Mouse (Mus musculus) left cerebral cortex, postnatal 10 days (tissue): ENCODE results near the gene Pola2. TPM values are rescaled to one million over a fixed set of nuclear protein-coding genes. Genes with fewer than 3 reads are reported as not detected.

Source experiments
- DNase-seq, 2 experiments: peaks; one replicate each; pipeline ENCODE4 v3.0.0; 2021 to 2022; ENCODE audit warnings: low spot score in 2 of 2, mixed read lengths in 1 of 2; ENCODE audit errors: extremely low spot score in 1 of 2
- intact Hi-C: fragments of 180-260 bp; cut with DNase I; formaldehyde crosslinking; loops from one replicate; pipeline ENCODE4 v1.15.1; 2025
- total RNA-seq, 2 experiments: library from RNA; stranded (reverse); gene quantifications; 2 replicates each; pipeline ENCODE4 v1.2.3; 2021

Gene Pola2
- total RNA-seq, 2 experiments from 2014 or later = 8.0 to 10.7 TPM

DNA sequence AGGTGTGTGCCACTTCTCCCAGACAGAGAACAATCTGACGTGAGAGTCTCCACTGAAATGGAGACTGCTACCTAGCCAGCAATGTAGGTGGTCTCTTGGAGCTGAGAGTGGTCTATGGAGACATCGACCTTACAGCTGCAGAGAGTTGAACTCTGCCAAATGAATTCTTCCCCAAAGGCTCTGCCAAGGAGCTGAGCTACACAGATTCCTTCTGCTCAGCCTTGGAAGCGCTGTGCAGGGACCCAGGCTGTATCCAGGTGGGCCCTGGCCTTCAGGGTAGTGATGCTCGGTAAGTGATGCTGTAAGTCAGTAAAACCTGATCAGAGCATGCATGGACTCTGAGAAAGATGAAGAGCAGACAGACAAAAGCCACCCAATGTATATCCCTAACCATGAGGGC lies 11.1 kb upstream of the Pola2 start:
- intact Hi-C loops = no loop called here
- DNase-seq = no peak

DNA sequence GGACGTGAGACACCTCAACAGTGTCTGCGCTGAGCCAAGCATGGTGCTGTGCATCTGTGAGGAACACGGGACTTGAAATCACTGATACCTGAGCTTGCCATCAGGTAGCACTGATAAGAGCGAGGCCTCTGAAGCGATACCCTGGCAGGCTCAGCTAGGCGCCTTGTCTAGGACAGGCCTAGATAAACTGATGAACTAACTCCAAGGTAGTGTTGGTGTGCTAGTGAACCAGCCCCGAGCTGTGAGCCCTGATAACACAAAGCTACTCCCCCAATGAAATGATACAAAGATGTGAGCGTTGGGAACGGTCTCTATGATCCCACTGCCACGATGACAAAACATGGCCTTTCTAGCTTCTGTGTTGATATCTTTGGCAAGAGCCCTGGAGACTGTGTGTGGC lies 3.7 kb upstream of the Pola2 start:
- DNase-seq = no peak
- intact Hi-C loops = no loop called here

DNA sequence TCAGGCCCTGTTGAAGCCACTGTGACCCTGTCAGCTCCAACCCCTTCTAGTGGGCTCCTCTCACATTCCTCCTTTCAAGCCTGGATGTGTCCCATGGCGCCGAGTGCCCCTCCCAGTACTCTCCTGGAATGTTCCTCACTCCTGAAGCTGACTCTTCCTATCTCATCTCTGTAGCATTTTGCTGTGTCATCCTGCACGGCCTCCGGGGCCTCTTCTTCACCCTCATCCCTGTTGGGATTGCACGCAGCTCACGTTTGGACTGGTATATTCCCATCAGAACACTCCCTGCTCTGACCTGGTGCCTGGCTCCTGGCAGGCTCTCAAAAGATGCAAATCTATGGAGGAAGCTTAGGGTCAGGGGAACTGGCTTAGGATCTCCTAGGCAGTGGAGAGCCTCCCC lies 2.8 kb upstream of the Pola2 start:
- intact Hi-C loops = no loop called here
- DNase-seq = no peak

DNA sequence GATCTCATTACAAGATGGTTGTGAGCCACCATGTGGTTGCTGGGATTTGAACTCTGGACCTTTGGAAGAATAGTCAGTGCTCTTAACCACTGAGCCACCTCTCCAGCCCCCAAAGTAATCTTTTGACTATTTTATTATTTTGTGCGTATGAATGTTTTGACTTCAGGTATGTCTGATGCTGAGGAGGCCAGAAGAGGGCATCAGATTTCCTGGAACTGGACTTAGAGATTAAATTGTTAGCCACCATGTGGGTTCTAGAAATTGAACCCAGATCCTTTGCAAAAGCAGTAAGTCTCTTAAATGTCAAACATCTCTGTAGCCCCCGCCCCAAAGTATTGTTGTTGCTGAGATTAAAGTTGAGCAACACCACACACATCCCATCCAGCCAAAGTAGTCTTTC lies 1.9 kb upstream of the Pola2 start:
- DNase-seq = no peak
- intact Hi-C loops = loop anchor here (2.0 kb wide), 2 partner anchors 53 to 79 kb away; no protein-coding TSS in a partner anchor

DNA sequence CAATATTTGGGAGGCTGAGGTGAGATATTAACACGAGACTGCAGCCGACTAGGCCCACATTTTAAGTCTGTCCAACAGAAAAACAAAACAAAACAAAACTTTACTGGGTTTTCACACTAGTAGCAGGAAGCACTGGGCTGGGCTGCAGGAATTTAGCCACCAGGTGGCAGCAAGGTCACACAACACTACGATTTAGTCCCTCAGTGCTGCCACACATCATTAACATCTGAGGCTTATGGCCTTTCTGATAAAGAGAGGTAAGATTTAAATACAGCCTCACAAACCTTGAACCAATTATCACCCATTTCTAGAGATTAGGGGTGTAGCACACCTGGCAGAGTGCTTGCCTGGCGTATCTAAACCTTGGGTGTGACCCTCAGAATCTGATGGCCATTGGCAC lies 1.3 kb upstream of the Pola2 start:
- intact Hi-C loops = loop anchor here (2.0 kb wide), 2 partner anchors 54 to 80 kb away; no protein-coding TSS in a partner anchor
- peak; percentile 43 to 78 for DNase-seq

DNA sequence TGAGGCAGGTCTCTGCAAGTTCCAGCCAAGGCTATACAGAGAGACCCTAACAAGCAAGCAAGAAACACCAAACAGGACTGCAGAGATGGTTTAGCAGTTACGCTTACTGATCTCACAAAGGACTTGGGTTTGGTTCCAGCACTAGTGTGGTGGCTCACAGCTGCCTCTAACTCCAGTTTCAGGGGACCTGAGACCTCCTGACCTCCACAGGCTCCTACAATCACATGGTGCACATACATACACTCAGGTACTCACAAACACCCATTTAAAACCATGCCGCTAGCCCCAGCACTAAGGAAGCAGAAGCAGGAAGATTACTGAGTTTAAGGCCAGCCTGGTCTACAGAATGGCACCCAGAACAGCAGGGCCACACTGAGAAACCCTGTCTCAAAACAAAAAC lies 802 bp upstream of the Pola2 start:
- DNase-seq = no peak
- intact Hi-C loops = loop anchor here (2.0 kb wide), 2 partner anchors 54 to 80 kb away; no protein-coding TSS in a partner anchor

DNA sequence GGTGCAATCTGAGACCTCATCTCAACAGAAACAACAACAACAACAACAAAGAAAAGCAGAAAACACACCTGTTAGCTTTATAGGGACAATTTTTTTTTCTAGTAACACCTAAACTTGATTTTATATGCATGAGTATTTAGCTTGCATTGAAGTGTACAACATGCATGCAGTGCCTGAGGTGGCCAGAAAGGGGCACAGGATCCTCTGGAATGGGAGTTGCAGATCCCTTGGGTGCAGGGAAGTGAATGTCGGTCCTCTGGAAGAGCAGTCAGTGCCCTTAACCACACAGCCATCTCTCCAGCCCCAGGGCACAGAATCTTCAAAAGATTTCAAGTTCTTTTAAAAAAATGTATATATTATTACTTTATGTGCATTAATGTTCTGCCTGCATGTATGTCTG lies 1.4 kb downstream of the Pola2 start:
- no peak for DNase-seq
- intact Hi-C loops = no loop called here

DNA sequence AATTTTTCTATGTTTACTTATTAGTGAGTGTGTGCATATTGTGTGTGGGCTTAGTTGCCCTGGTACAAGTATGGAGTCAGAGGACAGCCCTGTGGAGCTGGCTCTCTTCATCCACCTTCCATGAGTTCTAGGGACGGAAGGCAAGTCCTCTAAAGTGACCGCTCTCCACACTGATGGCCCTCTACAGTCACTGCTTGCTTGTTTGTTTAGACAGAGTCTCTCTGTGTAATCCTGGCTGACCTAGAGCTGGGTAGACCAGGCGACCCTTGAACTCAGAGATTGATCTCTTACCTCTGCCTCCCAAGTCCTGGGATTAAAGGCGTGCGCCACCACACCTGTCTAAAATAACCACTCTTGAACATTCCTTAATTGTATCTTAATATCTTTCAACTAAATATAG lies 6.6 kb downstream of the Pola2 start:
- intact Hi-C loops = no loop called here

DNA sequence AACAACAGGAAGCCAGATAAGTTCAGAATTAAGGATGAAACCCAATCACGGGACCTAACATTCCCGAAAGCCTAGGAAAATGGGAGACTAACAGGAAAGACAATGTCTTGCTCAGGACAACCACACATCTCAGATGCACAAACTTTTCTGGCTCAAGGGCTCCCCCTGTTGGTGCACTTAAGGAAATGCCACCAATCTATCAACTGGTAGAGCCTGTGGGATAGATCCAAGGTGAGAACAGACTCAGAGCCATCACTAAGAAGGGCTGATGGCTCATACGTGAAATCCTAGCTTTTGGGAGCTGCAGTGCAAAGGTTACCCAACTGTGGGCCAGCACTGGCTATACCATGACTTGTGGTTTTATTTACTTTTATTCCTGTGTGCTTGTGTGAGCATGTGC lies 7.3 kb downstream of the Pola2 start:
- peak; percentile 57 to 79 for DNase-seq
- intact Hi-C loops = loop anchor here (1.0 kb wide), 1 partner anchor 32 kb away; the partner anchor contains the start of gene Cdc42ep2

More for the DNA sequence above, 6.6 kb downstream of the Pola2 start:
- no peak for DNase-seq

DNA sequence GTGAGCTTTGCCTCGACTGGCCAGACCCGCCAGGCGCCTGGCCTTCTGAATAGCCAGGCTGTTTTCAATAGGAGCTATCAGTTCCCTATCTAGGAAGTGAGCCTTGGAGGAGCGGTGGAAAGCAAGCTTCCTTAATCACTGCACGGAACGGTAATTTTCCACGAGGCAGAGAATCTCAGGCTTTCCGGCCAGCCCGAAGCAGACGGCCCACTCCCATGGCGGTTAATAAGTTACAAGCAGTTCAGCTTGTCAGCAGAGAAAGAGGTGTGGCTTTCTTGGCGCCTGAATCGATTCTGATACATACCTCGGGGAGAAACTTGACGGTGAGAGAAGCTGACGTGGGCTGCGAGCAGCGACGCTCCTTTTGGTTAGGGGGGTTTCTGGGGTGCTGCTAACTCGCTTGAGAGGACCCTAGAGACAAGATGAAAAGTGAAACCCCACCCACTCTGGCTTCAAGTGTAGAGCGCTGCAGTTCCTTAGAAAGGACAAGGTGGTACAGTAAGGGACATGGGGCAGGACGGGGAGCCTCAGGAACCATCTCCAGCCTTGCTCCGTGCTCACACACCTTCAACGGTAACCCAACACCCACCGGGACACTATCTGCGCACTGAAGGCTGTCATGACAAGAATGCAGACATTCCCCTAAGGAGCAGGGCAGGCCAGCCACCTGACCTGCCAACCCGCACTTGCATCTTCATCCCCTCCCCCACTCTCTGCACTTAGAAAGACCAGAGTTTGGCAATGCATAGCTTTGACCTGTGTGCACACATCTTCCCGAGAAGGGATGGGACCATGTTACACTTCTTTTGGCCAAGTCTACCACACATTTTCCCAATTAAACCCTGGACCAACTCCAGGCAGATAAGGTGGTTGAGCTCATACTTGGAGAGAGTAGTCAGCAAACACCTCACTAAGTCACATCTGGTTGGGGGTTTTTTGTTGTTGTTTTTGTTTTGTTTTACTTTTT lies 8.0 kb downstream of the Pola2 start:
- intact Hi-C loops = loop anchor here (1.0 kb wide), 1 partner anchor 32 kb away; the partner anchor contains the start of gene Cdc42ep2

DNA sequence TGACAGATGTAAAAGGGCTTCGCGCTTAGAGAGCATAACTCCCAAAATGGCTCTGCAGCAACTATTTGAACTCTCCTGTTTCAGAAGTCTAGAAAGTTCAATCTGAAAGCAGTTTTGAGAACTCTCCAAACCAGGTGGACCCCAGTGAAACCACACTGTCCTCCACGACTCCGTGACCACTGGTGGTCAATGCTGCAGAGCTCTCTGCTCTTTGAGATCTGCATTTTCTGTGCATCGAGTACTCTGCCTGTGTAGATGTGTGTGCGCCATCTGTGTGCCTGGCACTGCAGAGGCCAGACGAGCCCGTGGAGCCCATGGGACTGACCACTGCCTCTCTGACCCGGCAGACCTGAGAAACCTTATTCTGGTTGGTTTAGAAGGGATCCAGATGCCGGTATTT lies 9.1 kb downstream of the Pola2 start:
- DNase-seq = no peak
- intact Hi-C loops = no loop called here

More for the DNA sequence above, 8.0 kb downstream of the Pola2 start:
- DNase-seq = no peak

DNA sequence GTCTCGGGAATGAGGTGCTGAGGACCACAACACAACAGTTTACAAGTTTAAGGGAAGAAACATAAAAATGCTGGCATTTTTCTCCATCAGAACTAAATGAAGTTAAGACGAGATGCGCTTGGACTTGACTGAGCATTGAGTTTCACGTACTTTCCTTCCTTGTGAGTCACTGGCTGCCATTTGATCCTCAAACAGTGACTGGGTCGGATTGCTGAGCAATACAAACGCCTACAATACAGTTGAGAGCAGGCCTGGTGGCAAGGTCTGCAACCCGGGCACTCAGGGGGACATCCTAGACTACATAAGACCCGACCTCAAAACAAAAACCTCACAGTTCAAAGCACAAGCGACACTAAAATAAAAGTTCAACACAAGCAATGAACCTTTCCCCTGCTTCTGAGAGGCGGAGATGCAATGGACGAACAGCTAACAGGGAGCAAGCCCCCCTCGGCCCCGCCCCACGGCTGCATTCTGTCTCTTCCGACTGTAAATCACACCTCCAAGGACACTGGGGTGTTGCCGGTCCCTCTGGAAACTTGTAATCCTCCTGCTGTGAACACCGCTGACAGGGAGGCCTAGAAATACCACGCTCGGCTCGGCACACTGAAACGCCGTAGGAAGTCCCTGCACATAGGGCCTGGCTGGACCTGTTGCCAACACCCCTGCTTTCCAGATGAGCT lies 9.8 kb downstream of the Pola2 start:
- DNase-seq = no peak
- intact Hi-C loops = no loop called here

DNA sequence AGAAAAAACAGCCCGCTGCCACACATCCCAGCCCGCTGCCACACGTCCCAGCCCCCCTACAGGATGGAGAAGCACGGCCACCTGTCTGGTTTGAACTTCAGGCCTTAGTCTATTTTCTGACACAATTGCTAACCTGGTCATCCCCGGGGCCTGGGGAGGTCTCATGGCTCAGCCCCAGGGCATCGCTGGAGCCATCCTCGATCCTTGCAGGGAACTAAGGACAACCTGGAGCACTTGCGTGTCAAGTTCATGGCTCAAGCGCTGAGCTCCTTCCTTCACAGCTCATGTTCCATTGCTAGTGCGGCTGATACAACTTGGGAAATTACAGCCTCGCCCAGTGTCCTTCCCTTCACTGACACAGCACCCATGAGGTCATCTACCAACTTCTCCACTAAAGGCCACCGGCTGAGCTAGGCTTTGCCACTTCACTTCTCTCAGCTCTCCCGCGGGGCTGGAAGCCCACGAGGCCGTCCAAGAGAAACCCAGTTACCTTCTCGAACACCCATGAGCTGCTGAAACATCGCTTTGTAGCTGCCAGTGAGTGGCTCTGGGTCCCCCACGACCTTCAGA lies 10.7 kb downstream of the Pola2 start:
- no peak for DNase-seq
- intact Hi-C loops = no loop called here

DNA sequence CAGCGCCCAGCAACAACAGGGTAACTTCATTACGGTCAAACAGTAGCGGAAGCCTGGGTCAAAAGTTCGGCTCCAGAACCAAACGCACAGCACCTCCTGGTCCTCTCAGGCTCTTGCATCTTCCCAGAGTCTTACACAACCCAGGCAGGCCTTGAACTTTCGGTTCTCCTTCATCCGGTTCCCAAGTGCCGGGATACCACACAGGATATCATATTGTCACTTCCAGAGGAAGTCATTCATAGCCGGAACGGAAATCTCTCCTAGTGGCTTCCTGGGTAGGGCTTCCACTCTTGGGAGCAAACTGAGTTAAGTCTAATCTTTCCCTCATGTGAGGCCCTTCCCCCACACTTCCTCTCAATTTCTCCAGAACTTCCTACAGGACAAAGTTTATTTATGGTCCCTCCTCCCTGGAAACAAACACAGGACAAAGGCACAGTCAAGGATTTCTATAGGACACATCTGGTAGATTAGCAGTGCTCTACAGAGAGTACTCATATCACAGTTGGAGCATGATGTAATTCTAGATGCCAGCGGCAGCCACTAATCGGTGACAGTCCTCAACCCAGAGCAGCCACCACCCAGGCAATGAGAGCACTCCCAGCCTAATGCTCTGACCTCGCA lies 11.8 kb downstream of the Pola2 start:
- peak in 1 of 2 experiments; percentile 73 for DNase-seq
- intact Hi-C loops = no loop called here

DNA sequence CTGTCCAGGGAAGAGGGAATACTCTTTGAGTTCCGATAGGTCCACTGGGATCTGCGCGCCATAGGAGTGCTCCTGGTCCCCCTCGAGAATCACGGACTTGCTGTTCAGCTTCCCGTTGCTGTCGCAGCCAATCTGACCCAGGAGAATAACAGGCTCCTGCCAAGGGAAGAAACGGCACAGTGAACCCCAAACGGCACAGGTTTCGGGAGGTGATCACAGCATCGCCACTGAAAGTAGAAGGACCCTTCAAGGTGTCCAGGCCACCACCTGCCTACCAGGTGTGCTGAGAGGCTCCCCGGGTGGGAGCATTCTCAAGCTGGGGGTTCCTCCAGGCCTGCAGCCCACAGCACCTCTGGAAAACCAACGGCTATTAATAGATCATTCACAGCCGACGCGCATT lies 12.4 kb downstream of the Pola2 start:
- no peak for DNase-seq
- intact Hi-C loops = no loop called here

DNA sequence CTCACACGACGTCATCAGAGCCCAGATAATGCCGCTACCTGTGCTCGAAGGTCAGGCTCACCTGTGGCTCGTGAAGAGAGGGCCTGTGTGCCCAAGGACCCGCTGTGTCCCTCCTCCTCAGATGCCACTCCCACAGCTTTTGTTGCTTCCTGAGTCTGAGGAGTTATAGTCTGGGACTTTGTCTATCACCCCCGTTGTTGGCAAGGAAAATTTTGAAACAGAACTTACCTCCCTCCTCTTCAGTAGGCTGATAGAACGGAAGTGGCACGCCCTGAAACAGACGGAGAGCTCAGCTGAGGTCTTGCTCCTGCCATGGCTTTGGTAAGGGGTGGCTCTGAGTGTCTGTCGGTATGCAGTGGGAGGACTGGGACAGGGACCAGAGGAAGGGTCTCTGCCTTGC lies 13.8 kb downstream of the Pola2 start:
- intact Hi-C loops = no loop called here
- DNase-seq = no peak

DNA sequence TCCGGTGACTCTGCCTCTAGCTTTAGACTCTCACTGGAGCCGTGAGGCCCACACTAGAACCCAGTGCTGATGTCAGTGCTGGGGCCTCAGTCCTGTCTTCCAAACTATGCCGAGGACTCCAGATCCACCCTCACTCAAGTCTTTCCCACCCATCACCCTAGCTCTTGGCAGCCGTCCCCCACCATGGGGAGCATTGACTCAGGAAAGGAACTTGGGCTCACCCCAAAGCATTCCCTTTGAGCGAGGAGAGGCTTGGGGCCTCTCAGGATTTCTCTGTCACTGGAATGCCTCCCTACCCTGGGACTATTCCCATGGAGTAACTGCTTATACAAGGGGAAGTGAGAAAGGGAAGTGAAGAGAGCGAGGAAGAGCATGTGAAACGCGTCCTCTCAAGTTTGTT lies 18.1 kb downstream of the Pola2 start:
- intact Hi-C loops = no loop called here
- DNase-seq = peak in 1 of 2 experiments; percentile 71

DNA sequence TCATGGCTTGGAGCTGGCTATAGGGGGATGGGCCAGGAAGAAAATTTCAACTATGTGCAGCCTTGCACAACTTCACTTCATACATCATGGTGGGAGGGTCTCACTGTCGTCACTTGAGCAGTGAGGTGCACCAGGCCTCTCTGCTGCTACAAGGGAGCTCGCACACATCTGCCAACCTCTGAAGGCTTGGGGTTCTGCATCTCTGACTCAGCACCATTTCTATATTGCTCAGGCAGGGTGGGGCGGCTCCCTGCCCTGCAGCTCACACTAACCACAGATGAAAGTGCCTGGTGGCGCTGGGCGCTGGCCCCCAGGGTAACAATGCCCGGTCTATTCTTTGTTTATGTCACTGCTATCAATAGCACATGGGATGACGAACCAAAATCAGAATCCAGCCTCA lies 19.0 kb downstream of the Pola2 start:
- intact Hi-C loops = no loop called here
- DNase-seq = no peak

DNA sequence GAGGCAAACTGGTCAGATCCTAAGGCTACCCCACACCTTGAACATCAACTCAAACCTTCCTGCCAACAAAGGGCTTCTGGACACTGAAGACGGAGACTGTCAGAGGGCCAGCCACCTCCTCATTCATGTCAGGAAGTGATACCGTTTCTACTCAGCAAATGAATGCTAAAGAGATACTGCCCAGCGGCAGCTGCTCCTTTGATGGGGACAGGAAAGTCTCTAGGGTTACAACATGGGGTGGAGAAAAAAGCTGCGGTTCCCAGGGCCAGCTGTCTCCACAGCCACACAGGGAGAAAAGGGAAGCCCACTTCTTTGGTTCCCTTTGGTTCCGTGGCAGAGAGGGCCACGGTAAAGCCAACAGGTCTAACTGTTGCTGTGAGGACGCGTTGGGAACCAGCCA lies 19.9 kb downstream of the Pola2 start:
- intact Hi-C loops = no loop called here
- no peak for DNase-seq
